Mouse (Mus musculus): Measurements from ENCODE around the gene Mettl7b. TPM values are rescaled to one million over a fixed set of nuclear protein-coding genes. Genes with fewer than 3 reads are reported as not detected.
A peak's percentile ranks its signal among the peaks of the same experiment; 100 is the strongest.

The Mettl7b gene
- total and polyA plus RNA-seq, 3 experiments = 0.18 TPM; not detected in 2

- Histone ChIP-seq H3K9ac (ENCODE audit: low read depth, low read length) (no peak overlapping the region), H3K27ac (no peak overlapping the region), H3K4me1 (ENCODE audit: control insufficient read depth, insufficient read depth, low read length) (no peaks in the 10 kb centered on the region), H3K27me3 (ENCODE audit: control insufficient read depth, insufficient read depth, low read length) (no peaks in the 10 kb centered on the region), H3K4me3 (no peak overlapping the region), H3K36me3 (ENCODE audit: control insufficient read depth, insufficient read depth, low read length) (no peaks in the 10 kb centered on the region), H3K79me2 (replicated peaks; ENCODE audit: control insufficient read depth, insufficient read depth, low read length) (no peaks in the 10 kb centered on the region)
- TF ChIP-seq EP300 (IDR thresholded peaks at IDR 0.05; ENCODE audit: insufficient read depth, low read depth, low read length) = no peak
- TF ChIP-seq POLR2A (IDR thresholded peaks at IDR 0.05; ENCODE audit: insufficient read depth, low read depth, low read length) = no peak
- no peak for TF ChIP-seq CTCF (IDR thresholded peaks at IDR 0.05)
- 75% methylated on average over 10 of the region's 10 CpGs for WGBS
- DNase-seq = no peak
- intact Hi-C loops (cut with DNase I) = no loop called here
Measured at GRCm38 (mm10) chr10:128958340-128958739, 2.4 kb downstream of the Mettl7b start.

- H3K36me3 ChIP-seq (ENCODE audit: control insufficient read depth, insufficient read depth, low read length) = no peaks in the 10 kb centered on the region
- H3K79me2 ChIP-seq (replicated peaks; ENCODE audit: control insufficient read depth, insufficient read depth, low read length) = no peaks in the 10 kb centered on the region
- intact Hi-C loops (cut with DNase I) = no loop called here
- no peaks in the 10 kb centered on the region for H3K4me1 ChIP-seq (ENCODE audit: control insufficient read depth, insufficient read depth, low read length)
- no peak for TF ChIP-seq POLR2A (IDR thresholded peaks at IDR 0.05; ENCODE audit: insufficient read depth, low read depth, low read length)
- no peak for DNase-seq
- H3K9ac ChIP-seq (ENCODE audit: low read depth, low read length) = no peak overlapping the region
- H3K27ac ChIP-seq = no peak overlapping the region
- WGBS = 49% methylated on average over 16 of the region's 16 CpGs
- H3K4me3 ChIP-seq = no peak overlapping the region
- no peaks in the 10 kb centered on the region for H3K27me3 ChIP-seq (ENCODE audit: control insufficient read depth, insufficient read depth, low read length)
Measured at GRCm38 (mm10) chr10:128950208-128950887, 10.4 kb downstream of the Mettl7b start.

GRCm38 (mm10) chr10:128947496-128947895, 13.3 kb downstream of the Mettl7b start:
- 86% methylated on average over 4 of the region's 4 CpGs for WGBS
- intact Hi-C loops (cut with DNase I) = no loop called here

GRCm38 (mm10) chr10:128945675-128946074, 15.1 kb downstream of the Mettl7b start:
- H3K4me1 ChIP-seq (ENCODE audit: control insufficient read depth, insufficient read depth, low read length) = no peaks in the 10 kb centered on the region
- no peaks in the 10 kb centered on the region for H3K27me3 ChIP-seq (ENCODE audit: control insufficient read depth, insufficient read depth, low read length)
- H3K27ac ChIP-seq = no peak overlapping the region
- no peak overlapping the region for H3K4me3 ChIP-seq
- no peaks in the 10 kb centered on the region for H3K36me3 ChIP-seq (ENCODE audit: control insufficient read depth, insufficient read depth, low read length)
- H3K9ac ChIP-seq (ENCODE audit: low read depth, low read length) = no peak overlapping the region
- peak; percentile 39 to 58 for DNase-seq
- no peaks in the 10 kb centered on the region for H3K79me2 ChIP-seq (replicated peaks; ENCODE audit: control insufficient read depth, insufficient read depth, low read length)
- intact Hi-C loops (cut with DNase I) = loop anchor here (2.0 kb wide), 1 partner anchor 31 kb away; no protein-coding TSS in a partner anchor
- WGBS = 24% methylated on average over 3 of the region's 3 CpGs
- peak; percentile 77 for TF ChIP-seq CTCF (IDR thresholded peaks at IDR 0.05)
- TF ChIP-seq EP300 (IDR thresholded peaks at IDR 0.05; ENCODE audit: insufficient read depth, low read depth, low read length) = peak; percentile 35; the same call in 1 of the 2 replicates
- no peak for TF ChIP-seq POLR2A (IDR thresholded peaks at IDR 0.05; ENCODE audit: insufficient read depth, low read depth, low read length)

More at GRCm38 (mm10) chr10:128947496-128947895, 13.3 kb downstream of the Mettl7b start:
- H3K36me3 ChIP-seq (ENCODE audit: control insufficient read depth, insufficient read depth, low read length) = no peaks in the 10 kb centered on the region
- no peaks in the 10 kb centered on the region for H3K4me1 ChIP-seq (ENCODE audit: control insufficient read depth, insufficient read depth, low read length)
- H3K27me3 ChIP-seq (ENCODE audit: control insufficient read depth, insufficient read depth, low read length) = no peaks in the 10 kb centered on the region
- no peak overlapping the region for H3K27ac ChIP-seq
- no peak overlapping the region for H3K4me3 ChIP-seq
- no peak for DNase-seq
- no peaks in the 10 kb centered on the region for H3K79me2 ChIP-seq (replicated peaks; ENCODE audit: control insufficient read depth, insufficient read depth, low read length)
- no peak overlapping the region for H3K9ac ChIP-seq (ENCODE audit: low read depth, low read length)
- TF ChIP-seq EP300 (IDR thresholded peaks at IDR 0.05; ENCODE audit: insufficient read depth, low read depth, low read length) = no peak
- TF ChIP-seq CTCF (IDR thresholded peaks at IDR 0.05) = no peak
- no peak for TF ChIP-seq POLR2A (IDR thresholded peaks at IDR 0.05; ENCODE audit: insufficient read depth, low read depth, low read length)

- Histone ChIP-seq H3K36me3 (ENCODE audit: control insufficient read depth, insufficient read depth, low read length) (no peaks in the 10 kb centered on the region), H3K79me2 (replicated peaks; ENCODE audit: control insufficient read depth, insufficient read depth, low read length) (no peaks in the 10 kb centered on the region), H3K27ac (no peak overlapping the region), H3K9ac (ENCODE audit: low read depth, low read length) (no peak overlapping the region), H3K4me1 (ENCODE audit: control insufficient read depth, insufficient read depth, low read length) (peaks cover 3% of the 10 kb centered on the region), H3K27me3 (ENCODE audit: control insufficient read depth, insufficient read depth, low read length) (no peaks in the 10 kb centered on the region), H3K4me3 (no peak overlapping the region)
- 66% methylated on average over 10 of the region's 10 CpGs for WGBS
- TF ChIP-seq CTCF (IDR thresholded peaks at IDR 0.05) = no peak
- TF ChIP-seq EP300 (IDR thresholded peaks at IDR 0.05; ENCODE audit: insufficient read depth, low read depth, low read length) = no peak
- no peak for TF ChIP-seq POLR2A (IDR thresholded peaks at IDR 0.05; ENCODE audit: insufficient read depth, low read depth, low read length)
- DNase-seq = no peak
- intact Hi-C loops (cut with DNase I) = no loop called here
Measured at GRCm38 (mm10) chr10:128940475-128941061, 20.2 kb downstream of the Mettl7b start.

- H3K79me2 ChIP-seq (replicated peaks; ENCODE audit: control insufficient read depth, insufficient read depth, low read length) = no peaks in the 10 kb centered on the region
- no peak overlapping the region for H3K4me3 ChIP-seq
- peaks cover 3% of the 10 kb centered on the region for H3K4me1 ChIP-seq (ENCODE audit: control insufficient read depth, insufficient read depth, low read length)
- peak; percentile 46 to 59 for DNase-seq
- 34% methylated on average over 5 of the region's 5 CpGs for WGBS
- no peaks in the 10 kb centered on the region for H3K36me3 ChIP-seq (ENCODE audit: control insufficient read depth, insufficient read depth, low read length)
- peak overlapping the region; percentile 32; the same call in 1 of the 2 replicates for H3K9ac ChIP-seq (ENCODE audit: low read depth, low read length)
- H3K27me3 ChIP-seq (ENCODE audit: control insufficient read depth, insufficient read depth, low read length) = no peaks in the 10 kb centered on the region
- intact Hi-C loops (cut with DNase I) = no loop called here
- TF ChIP-seq EP300 (IDR thresholded peaks at IDR 0.05; ENCODE audit: insufficient read depth, low read depth, low read length) (no peak), POLR2A (IDR thresholded peaks at IDR 0.05; ENCODE audit: insufficient read depth, low read depth, low read length) (no peak; the same call in 1 of the 2 replicates), CTCF (IDR thresholded peaks at IDR 0.05) (no peak)
- H3K27ac ChIP-seq = peak overlapping the region; percentile 84
Measured at GRCm38 (mm10) chr10:128938974-128939373, 21.8 kb downstream of the Mettl7b start.
